Mouse (Mus musculus): ENCODE measurements around the gene Syt13. TPM values are rescaled to one million over a fixed set of nuclear protein-coding genes. Genes with fewer than 3 reads are reported as not detected.

Syt13 gene
- total RNA-seq, 2 experiments from 2014 or later, result not detected

GRCm38 (mm10) chr2:92953450-92953849 lies 38.6 kb downstream of the Syt13 start:
- ATAC-seq (replicated peaks; ENCODE audit: low FRiP score, low TSS enrichment, poor library complexity, severe bottlenecking), result no peak

DNA sequence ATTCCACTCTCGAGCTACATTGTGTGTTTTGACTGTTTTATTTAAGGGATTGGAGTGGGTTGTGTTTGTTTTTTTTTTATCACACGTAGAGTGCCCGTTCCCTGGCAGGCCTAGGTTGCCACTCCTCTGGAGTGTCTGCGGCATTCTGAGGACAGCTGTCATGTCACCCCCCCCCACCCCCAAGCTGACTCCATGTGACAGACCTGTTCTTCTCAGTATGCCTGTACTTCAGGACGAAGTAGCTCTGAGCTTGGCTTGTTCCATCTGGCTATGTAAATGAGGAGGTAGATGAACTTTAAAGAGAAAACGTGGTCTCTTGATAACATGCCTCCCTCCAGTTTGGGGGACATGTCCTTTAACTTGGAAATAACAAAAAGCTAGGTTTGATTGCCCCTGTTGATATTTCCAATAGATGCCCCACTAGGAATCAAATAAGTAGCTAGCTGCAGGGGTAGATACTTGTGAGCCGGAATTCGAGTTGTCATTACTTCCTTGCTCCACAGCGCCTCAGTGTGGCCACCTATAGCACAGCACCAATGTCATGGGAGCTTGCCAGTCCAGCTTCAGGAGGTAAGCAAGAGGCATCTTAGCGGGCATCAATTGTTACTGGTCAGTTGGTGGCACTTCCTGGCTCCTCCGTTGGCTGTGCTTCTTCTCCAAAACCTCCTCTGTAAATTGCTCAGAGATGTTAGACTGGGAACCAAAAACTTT lies 39.7 kb downstream of the Syt13 start:
- peak; percentile 88 for ATAC-seq (replicated peaks; ENCODE audit: low FRiP score, low TSS enrichment, poor library complexity, severe bottlenecking)

DNA sequence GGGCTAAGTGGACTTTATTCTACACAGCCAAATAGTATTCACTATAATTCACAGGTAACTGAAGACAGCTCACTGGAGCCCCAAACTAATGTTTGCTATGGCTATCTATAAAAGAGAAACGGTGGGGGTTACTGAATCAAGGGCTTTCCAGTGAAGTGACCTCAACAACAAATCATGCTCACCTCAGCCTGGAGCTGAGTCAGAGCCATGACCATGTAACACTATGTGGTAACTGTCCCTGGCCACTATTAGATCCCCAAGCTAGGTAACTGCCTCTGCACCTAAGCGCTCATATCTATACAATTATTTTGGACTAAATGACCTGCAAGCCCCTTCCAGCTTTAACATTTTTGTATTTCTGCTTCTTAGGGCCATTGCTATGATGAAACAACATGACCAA lies 42.0 kb downstream of the Syt13 start:
- ATAC-seq (replicated peaks; ENCODE audit: low FRiP score, low TSS enrichment, poor library complexity, severe bottlenecking), result no peak

DNA sequence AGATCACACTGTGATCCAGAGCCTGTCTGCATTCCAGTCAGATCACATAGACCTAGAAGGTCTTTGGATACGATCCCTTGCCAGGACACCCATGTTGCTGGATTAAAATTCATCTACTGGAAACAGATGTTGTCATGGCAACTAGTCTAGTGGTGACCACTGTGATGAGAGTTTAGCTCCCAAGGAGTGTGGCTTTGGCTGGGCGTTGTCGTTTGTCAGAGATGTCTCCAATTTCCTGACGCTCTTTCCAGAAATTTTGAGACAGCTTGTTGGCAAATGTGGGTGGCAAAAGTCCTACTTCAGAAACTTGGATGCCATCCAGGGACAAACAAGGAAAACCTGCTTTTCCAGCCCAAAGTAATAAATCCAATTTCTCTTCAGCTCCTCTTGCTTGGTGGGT lies 43.7 kb downstream of the Syt13 start:
- no peak for ATAC-seq (replicated peaks; ENCODE audit: low FRiP score, low TSS enrichment, poor library complexity, severe bottlenecking)

DNA sequence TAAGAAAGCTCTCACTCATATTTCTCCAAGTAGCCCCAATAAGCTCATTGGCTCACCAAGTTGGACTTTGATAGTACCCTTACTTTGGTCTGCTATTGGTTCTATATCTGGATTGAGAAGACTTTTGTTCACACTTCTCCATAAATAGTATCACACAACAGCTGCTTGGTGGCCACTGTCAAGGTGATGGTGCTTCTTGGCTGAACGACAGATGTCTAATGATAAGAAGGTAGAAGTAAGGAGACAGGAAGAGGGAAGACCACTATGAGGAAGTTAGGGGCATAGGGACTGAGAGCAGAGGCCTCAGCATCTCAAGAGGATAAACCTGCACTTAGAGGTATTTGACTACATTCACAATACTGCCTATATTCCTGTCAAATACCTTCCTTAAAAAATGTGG lies 49.4 kb downstream of the Syt13 start:
- no peak for ATAC-seq (replicated peaks; ENCODE audit: low FRiP score, low TSS enrichment, poor library complexity, severe bottlenecking)

GRCm38 (mm10) chr2:92966257-92966656 lies 51.4 kb downstream of the Syt13 start:
- ATAC-seq (replicated peaks; ENCODE audit: low FRiP score, low TSS enrichment, poor library complexity, severe bottlenecking), result no peak

DNA sequence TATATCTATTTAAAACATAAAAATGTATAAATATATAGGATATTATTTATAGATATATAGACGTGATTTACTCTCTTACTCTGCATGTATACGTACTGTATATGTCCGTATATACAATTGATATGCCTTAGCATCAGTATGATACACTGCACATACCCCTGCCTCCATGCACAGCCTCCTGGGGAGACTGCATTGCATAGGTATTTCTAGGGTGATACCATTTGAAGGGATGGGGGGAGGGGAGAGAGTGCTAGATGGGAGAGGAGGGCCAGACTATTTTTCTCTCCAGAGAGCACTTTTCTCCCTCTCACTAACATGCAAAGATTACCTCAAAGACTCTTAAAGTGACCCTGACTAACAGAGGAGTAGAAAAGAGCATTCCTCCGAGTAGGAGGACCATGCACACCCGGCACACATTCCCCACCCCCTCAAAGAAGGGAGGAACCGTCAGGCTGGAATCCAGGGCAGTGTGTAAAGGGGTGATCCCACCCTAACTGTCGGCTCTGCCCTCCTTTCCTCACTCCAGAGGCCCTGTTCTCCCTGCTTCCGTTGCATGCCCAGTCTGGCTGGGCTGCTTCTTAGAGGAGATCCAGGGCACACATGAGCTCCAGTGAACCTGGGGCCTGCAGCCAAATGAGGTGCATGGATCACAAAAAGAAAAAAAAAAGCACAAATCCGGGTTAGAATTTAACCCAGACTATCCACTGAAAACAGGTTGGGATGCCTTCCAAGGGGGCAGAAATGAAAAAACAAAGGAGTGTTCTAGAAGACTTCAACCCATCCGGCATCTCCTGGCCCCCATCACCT lies 52.3 kb downstream of the Syt13 start:
- no peak for ATAC-seq (replicated peaks; ENCODE audit: low FRiP score, low TSS enrichment, poor library complexity, severe bottlenecking)

DNA sequence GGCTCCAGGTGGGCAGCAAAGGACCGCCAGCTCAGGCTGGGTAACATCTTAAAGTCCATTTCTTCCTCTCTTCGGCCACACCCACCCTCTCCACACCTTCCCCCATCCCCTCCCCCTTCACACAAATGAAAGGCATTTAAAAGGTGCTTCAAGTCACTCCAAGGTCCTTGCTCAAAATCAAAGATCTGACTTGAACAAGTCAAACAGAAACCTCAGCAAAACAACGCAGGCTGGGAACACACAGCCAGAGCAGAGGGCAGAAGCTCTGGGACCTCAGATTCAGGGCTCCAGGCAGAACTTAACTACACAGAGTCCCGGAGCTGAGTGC lies 52.9 kb downstream of the Syt13 start:
- no peak for ATAC-seq (replicated peaks; ENCODE audit: low FRiP score, low TSS enrichment, poor library complexity, severe bottlenecking)

GRCm38 (mm10) chr2:92971069-92971468 lies 56.2 kb downstream of the Syt13 start:
- ATAC-seq (replicated peaks; ENCODE audit: low FRiP score, low TSS enrichment, poor library complexity, severe bottlenecking), result peak; percentile 67

DNA sequence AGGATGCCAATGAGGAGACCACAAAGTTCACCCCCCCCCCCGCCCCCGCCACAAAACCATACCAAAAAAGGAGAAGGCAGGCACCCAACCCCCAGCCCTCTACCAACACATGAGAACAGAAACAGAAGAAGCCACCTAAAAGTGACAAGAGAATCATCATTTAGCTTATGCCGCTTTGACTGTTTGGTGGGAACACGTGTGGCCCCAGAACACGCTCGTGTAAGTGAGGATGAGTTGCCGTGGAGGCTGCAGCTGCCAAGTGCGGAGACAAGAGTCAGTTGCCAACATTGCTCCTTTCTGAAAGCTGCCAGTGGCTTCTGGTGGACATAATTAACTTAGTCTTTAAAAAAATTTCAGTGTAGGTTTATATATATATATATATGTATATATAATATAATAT lies 56.6 kb downstream of the Syt13 start:
- no peak for ATAC-seq (replicated peaks; ENCODE audit: low FRiP score, low TSS enrichment, poor library complexity, severe bottlenecking)

- ATAC-seq (replicated peaks; ENCODE audit: low FRiP score, low TSS enrichment, poor library complexity, severe bottlenecking), result no peak
Measured at GRCm38 (mm10) chr2:92972071-92972470, 57.2 kb downstream of the Syt13 start.

DNA sequence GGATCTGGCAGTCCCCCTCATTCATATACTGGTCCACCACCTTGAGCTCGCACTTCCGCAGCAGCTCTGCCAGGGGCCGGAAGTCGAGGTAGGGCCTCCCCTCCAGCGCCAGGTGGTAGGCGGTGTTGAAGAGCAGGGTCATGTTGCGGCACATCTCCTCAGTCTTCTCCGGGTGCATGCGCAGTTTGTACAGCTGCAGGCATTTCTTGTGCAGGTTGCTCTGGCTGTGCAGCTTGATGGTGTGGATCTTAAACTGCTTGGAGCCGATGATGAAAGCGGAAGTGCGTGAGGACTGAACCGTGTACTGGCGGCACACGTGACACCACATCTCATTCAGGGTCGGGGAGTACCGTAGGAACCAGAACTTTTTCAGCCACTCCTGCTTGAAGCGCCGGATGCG lies 58.7 kb downstream of the Syt13 start:
- no peak for ATAC-seq (replicated peaks; ENCODE audit: low FRiP score, low TSS enrichment, poor library complexity, severe bottlenecking)

- ATAC-seq (replicated peaks; ENCODE audit: low FRiP score, low TSS enrichment, poor library complexity, severe bottlenecking), result no peak
Measured at GRCm38 (mm10) chr2:92975031-92975790, 60.3 kb downstream of the Syt13 start.

DNA sequence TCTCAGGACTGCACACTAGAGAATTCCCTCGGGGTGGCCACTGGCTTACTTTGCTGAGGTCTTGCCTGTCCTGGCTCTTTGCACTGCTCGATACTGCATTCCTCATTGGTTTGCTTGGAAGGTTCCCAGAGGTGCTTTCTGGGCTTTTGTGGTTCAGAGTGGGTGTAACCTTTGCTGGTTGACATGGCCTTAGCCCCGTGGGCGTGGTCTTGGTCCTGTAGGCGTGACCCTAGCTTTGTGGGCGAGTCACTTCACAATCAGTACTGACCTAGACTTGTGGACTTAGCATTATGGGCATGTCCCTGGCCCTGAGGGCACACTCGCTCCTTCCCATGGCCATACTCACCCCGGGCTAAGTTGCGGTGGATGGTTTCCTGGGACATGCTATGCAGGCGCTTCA lies 65.3 kb downstream of the Syt13 start:
- peak; percentile 40; the same call in 1 of the 2 replicates for ATAC-seq (replicated peaks; ENCODE audit: low FRiP score, low TSS enrichment, poor library complexity, severe bottlenecking)

GRCm38 (mm10) chr2:92982591-92983272 lies 67.8 kb downstream of the Syt13 start:
- peak; percentile 19; the same call in 1 of the 2 replicates for ATAC-seq (replicated peaks; ENCODE audit: low FRiP score, low TSS enrichment, poor library complexity, severe bottlenecking)

GRCm38 (mm10) chr2:92983273-92983620 lies 68.3 kb downstream of the Syt13 start:
- ATAC-seq (replicated peaks; ENCODE audit: low FRiP score, low TSS enrichment, poor library complexity, severe bottlenecking), result peak; percentile 82

- no peak for ATAC-seq (replicated peaks; ENCODE audit: low FRiP score, low TSS enrichment, poor library complexity, severe bottlenecking)
Measured at GRCm38 (mm10) chr2:92984321-92985108, 69.6 kb downstream of the Syt13 start.

- ATAC-seq (replicated peaks; ENCODE audit: low FRiP score, low TSS enrichment, poor library complexity, severe bottlenecking), result no peak
Measured at GRCm38 (mm10) chr2:92985171-92985570, 70.3 kb downstream of the Syt13 start.

GRCm38 (mm10) chr2:92985600-92985999 lies 70.7 kb downstream of the Syt13 start:
- no peak for ATAC-seq (replicated peaks; ENCODE audit: low FRiP score, low TSS enrichment, poor library complexity, severe bottlenecking)
